Mouse (Mus musculus) ES-Bruce4 (cell line): ENCODE data around the gene Avil. TPM values are rescaled to one million over a fixed set of nuclear protein-coding genes. Genes with fewer than 3 reads are reported as not detected.
A peak's percentile ranks its signal among the peaks of the same experiment; 100 is the strongest.

ENCODE experiments used
- H3K27ac ChIP-seq: 2 replicates; pipeline ENCODE4 v1.5.1; 2012; ENCODE audit warnings: low read length, inconsistent platforms; ENCODE audit not compliant: insufficient read depth
- H3K27me3 ChIP-seq: 2 replicates; pipeline ENCODE4 v1.6.1; 2012; ENCODE audit warnings: mild to moderate bottlenecking, low read length, inconsistent platforms; ENCODE audit not compliant: control insufficient read depth, poor library complexity, insufficient read depth, severe bottlenecking
- H3K36me3 ChIP-seq: 2 replicates; pipeline ENCODE4 v1.6.1; 2012; ENCODE audit warnings: inconsistent platforms, mild to moderate bottlenecking, low read length, moderate library complexity; ENCODE audit not compliant: control insufficient read depth, poor library complexity, insufficient read depth, severe bottlenecking
- H3K4me1 ChIP-seq: one replicate; pipeline ENCODE4 v1.8.1; 2011; ENCODE audit warnings: low read length; ENCODE audit not compliant: control insufficient read depth, insufficient read depth
- H3K4me3 ChIP-seq: 2 replicates; pipeline ENCODE4 v1.5.1; 2011; ENCODE audit warnings: low read depth, mild to moderate bottlenecking, low read length
- H3K9ac ChIP-seq: 2 replicates; pipeline ENCODE4 v1.6.1; 2012; ENCODE audit warnings: low read depth, mild to moderate bottlenecking, inconsistent platforms; ENCODE audit not compliant: poor library complexity, severe bottlenecking
- H3K9me3 ChIP-seq: replicated peaks from 2 replicates; pipeline ENCODE4 v1.6.1; 2012; ENCODE audit warnings: mild to moderate bottlenecking, low read length, inconsistent platforms; ENCODE audit not compliant: control insufficient read depth, poor library complexity, insufficient read depth, severe bottlenecking
- CTCF ChIP-seq: IDR thresholded peaks from one replicate; pipeline ENCODE4 v1.8.1; 2011; ENCODE audit warnings: low read depth, low read length
- EP300 ChIP-seq: IDR thresholded peaks from 2 replicates; pipeline ENCODE4 v1.6.1; 2011; ENCODE audit warnings: low read depth, low read length; ENCODE audit not compliant: insufficient read depth
- POLR2A ChIP-seq: IDR thresholded peaks from one replicate; pipeline ENCODE4 v1.8.1; 2011; ENCODE audit warnings: low read length; ENCODE audit not compliant: insufficient read depth
- polyA plus RNA-seq: library from polyadenylated mRNA; stranded (reverse); fragments of >200 nt; gene quantifications from 2 replicates; pipeline ENCODE4 v1.2.4, GENCODE M21; 2011; ENCODE audit warnings: low read depth; ENCODE audit not compliant: missing spikeins, insufficient read depth, insufficient read length

Gene Avil
- polyA plus RNA-seq, 1 experiment, result 0.19 TPM

DNA sequence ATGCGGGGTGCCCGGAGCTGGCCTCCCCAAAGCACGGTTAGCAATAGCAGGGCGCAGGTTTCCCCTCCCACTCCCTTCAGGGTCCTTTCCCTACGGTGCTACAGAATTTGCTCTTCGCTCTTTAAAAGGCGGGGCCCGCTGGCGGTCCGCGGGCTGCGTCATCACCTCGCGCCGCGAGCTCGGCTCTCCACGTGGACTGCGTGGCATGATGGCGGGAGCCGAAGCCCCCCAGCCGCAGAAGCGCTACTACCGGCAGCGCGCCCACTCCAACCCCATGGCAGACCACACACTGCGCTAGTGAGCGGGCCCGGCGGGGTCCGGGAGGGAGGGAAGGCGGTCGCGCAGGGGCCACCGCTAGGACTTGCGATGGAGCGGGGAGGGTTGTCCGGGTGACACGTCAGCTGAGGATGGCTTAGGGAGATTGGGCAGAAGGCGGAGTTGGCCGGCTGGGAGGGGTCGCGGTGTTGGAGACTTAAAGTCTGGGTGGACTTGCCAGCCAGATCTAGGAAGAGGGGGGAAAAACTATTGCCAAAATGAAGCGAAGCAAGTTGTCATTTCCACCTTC, 41.3 kb downstream of the Avil start:
- Histone ChIP-seq H3K27ac (no peak overlapping the region), H3K9ac (peak overlapping the region; percentile 75)

DNA sequence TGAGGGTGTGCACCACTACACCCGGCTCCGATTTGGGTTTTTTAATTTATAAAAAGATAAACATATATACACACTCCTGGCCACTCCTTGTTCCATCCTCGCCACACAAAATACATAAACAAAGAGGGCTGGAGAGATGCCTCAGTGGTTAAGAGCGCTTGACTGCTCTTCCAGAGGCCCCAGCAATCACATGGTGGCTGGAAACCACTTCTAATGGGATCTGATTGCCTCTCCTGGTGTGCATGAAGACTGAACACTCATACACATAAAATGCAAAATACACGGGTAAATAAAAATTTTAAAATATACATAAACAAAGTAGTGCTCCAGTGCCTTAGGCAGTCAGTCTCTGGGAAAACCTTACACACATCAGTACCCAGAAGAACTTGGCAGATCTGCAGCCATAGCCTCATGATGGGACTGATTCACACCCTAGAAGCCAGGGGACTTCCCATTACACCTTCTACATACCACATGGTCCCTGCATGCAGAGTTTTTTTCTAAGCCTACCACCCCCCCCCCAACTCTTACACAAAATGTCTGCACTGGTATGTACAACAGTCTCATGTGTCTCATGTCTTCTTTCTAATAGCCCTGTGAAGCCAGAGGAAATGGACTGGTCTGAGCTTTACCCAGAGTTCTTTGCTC, 42.1 kb downstream of the Avil start:
- H3K36me3 ChIP-seq, result 0 out of 2 replicates have a peak, but pooled peaks cover 4% of the 10 kb centered on the region
- no peaks in the 10 kb centered on the region for H3K4me1 ChIP-seq
- H3K9me3 ChIP-seq, result no peaks in the 10 kb centered on the region
- H3K9ac ChIP-seq, result peak overlapping the region; percentile 75
- peak overlapping the region; percentile 80 for H3K4me3 ChIP-seq
- no peak overlapping the region for H3K27ac ChIP-seq
- TF ChIP-seq CTCF, result no peak
- TF ChIP-seq POLR2A, result no peak
- TF ChIP-seq EP300, result no peak
- H3K27me3 ChIP-seq, result no peaks in the 10 kb centered on the region

More for the DNA sequence above, 41.3 kb downstream of the Avil start:
- H3K4me1 ChIP-seq, result no peaks in the 10 kb centered on the region
- peak overlapping the region; percentile 80 for H3K4me3 ChIP-seq
- 0 out of 2 replicates have a peak, but pooled peaks cover 4% of the 10 kb centered on the region for H3K36me3 ChIP-seq
- no peaks in the 10 kb centered on the region for H3K27me3 ChIP-seq
- no peaks in the 10 kb centered on the region for H3K9me3 ChIP-seq
- TF ChIP-seq POLR2A (peak; percentile 9), CTCF (no peak), EP300 (0 out of 2 replicates have a peak, but pooled peaks have one; percentile 49)

DNA sequence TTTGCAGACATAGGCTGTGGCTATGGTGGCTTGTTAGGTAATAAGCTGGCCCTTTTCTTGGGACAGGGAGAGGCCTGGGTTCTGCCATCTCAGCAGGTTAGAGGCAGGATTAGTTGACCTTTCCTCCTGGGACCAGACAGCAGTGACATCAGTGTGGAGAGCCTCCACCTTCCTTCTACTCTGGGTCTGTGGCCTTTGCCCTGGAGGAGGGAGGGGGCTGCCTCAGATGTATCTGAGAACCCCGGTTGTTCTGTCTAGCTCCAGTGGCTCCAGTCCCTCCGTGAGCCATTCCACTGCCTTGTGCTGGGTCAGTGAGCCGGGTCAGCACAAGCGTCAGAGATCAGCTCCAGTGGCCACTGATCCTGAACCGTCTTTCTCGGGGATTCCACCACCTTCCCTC, 42.7 kb downstream of the Avil start:
- no peaks in the 10 kb centered on the region for H3K4me1 ChIP-seq
- TF ChIP-seq CTCF (no peak), EP300 (no peak), POLR2A (no peak)
- H3K27me3 ChIP-seq, result no peaks in the 10 kb centered on the region
- H3K4me3 ChIP-seq, result no peak overlapping the region
- H3K9me3 ChIP-seq, result no peaks in the 10 kb centered on the region
- H3K36me3 ChIP-seq, result 0 out of 2 replicates have a peak, but pooled peaks cover 4% of the 10 kb centered on the region
- H3K27ac ChIP-seq, result no peak overlapping the region
- H3K9ac ChIP-seq, result no peak overlapping the region

DNA sequence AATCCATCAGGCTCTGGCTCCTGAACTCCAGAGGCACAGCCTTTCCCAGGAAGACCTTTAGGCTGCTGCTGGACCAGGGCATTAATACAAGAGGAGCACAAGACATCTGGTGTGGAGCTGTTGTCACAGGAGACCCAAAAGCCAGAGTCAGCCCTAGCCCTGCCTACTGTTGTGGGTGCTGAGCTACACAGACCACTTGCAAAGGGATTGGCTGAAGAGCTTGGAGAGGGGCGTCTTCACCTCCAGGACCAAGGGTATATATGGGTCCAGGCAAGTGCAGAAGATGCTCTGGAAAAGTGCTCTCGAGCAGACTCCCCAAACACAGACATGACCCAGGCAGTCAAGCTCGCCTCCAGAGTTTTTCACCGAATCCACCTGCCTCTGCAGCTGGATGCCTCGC, 47.4 kb downstream of the Avil start, which contains the start of gene Cyp27b1:
Cyp27b1 (plus strand) TSS at position 297 of the 400 bp plus-strand sequence.
- Histone ChIP-seq H3K9me3 (no peaks in the 10 kb centered on the region), H3K4me3 (peak within 1 kb of the TSS; percentile 44), H3K27ac (no peak within 1 kb of the TSS), H3K4me1 (no peaks in the 10 kb centered on the region), H3K36me3 (0 out of 2 replicates have a peak, but pooled peaks cover 4% of the 10 kb centered on the region), H3K27me3 (no peaks in the 10 kb centered on the region), H3K9ac (peak within 1 kb of the TSS; percentile 7)
- TF ChIP-seq EP300, result no peak
- TF ChIP-seq POLR2A, result no peak

DNA sequence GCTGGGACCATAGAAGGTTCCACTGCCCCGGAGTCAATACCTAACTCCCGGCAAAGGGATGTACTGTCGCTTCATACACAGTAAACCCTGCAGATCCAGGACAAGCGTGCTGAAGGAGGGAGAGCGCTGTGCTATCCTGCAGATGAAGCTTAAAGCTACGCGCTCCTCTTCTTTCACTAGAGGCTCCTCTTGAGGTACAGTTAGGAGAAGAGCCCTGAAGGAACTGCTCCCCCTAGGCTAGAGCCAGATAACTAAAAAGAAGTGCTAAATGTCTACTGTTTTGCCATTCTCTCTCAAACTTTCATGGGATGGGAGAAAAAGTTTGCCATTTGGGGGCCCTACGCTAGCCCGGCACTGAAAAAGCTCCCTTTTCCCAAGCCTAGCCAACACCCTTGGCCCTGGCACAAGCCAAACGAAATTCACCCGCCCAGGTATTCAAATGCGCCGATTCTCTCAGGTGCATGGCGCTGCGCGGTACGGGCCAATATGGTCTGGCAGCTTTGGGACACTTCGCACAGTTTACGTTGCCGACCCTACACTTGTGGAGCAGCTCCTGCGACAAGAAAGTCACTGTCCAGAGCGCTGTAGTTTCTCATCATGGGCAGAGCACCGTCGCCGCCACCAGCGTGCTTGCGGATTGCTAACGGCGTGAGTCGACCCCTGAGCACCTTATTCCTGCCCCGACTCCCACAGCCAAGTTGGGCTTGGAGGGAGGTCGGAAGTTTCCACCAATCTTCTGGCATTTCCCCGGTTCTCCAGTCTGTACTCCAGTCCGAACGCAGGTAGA, 48.3 kb downstream of the Avil start:
- Histone ChIP-seq H3K9me3 (no peaks in the 10 kb centered on the region), H3K27me3 (no peaks in the 10 kb centered on the region), H3K36me3 (0 out of 2 replicates have a peak, but pooled peaks cover 4% of the 10 kb centered on the region), H3K4me1 (no peaks in the 10 kb centered on the region), H3K27ac (no peak overlapping the region), H3K9ac (peak overlapping the region; percentile 7), H3K4me3 (peak overlapping the region; percentile 44)
- TF ChIP-seq EP300 (no peak), POLR2A (no peak), CTCF (no peak)
